Mouse (Mus musculus): ENCODE results near the gene Slc15a1. TPM values are rescaled to one million over a fixed set of nuclear protein-coding genes. Genes with fewer than 3 reads are reported as not detected.

Gene Slc15a1
- polyA plus RNA-seq, 1 experiment from 2014 or later = 0.13 TPM

DNA sequence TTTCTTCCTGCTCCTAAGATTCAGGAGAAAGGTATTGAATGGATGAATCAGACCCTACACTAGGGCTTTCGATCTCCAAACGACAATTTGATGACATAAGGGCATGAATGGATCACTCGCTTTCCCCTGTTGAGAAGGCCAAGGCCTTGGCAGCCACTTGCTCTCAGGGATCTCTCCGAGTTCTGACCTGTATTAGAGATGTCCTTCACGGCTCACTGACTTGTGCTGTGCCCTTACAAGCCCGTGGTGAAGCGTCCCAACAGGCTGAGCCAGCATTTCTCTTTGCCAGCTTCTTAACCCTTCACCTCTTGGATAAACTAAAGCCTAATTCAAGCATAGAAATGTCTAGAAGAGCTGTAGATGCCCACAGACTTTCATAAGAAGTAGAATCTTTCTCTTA lies 22.9 kb downstream of the Slc15a1 start:
- no peak overlapping the region for H3K9ac ChIP-seq (ENCODE audit: low read depth, low read length)
- H3K27me3 ChIP-seq (ENCODE audit: control insufficient read depth, insufficient read depth, low read depth, low read length) = 0 out of 2 replicates have a peak, but pooled peaks cover 2% of the 10 kb centered on the region
- no peaks in the 10 kb centered on the region for H3K4me1 ChIP-seq (ENCODE audit: control insufficient read depth, low read depth, low read length)
- H3K4me2 ChIP-seq (ENCODE audit: low read depth, low read length) = no peak overlapping the region
- 61% methylated on average over 7 of the region's 7 CpGs for WGBS (ENCODE audit: insufficient replicate concordance)
- ATAC-seq (ENCODE audit: low read depth) = no peak
- no peak overlapping the region for H3K4me3 ChIP-seq (ENCODE audit: low read depth, low read length)
- H3K27ac ChIP-seq (ENCODE audit: low read length) = no peak overlapping the region
- no peaks in the 10 kb centered on the region; the same call in 1 of the 2 replicates for H3K9me3 ChIP-seq (replicated peaks; ENCODE audit: control insufficient read depth, low read length)
- no peaks in the 10 kb centered on the region for H3K36me3 ChIP-seq (ENCODE audit: control insufficient read depth, insufficient read depth)

DNA sequence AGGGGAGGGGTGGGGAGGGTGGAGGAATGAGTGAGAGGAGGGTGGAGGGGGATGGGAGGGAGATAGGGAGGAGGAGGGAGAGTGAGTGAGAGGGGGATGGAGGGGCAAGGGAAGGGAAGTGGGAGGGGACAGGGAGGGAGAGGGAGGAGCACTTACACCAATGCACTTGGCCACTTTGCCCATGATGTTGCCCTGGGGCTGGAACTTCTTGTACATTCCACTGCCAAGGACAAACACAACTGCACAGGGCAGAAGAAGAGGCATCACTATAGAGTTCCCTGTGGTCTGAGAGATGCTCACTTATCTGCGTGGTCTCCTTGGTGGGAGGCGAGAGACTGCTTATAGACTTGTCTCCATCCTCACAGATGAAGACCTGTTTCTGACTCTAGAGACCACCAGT lies 23.5 kb downstream of the Slc15a1 start:
- Histone ChIP-seq H3K36me3 (ENCODE audit: control insufficient read depth, insufficient read depth) (no peaks in the 10 kb centered on the region), H3K4me2 (ENCODE audit: low read depth, low read length) (no peak overlapping the region), H3K27ac (ENCODE audit: low read length) (no peak overlapping the region), H3K4me3 (ENCODE audit: low read depth, low read length) (no peak overlapping the region), H3K27me3 (ENCODE audit: control insufficient read depth, insufficient read depth, low read depth, low read length) (0 out of 2 replicates have a peak, but pooled peaks cover 2% of the 10 kb centered on the region), H3K9ac (ENCODE audit: low read depth, low read length) (no peak overlapping the region), H3K4me1 (ENCODE audit: control insufficient read depth, low read depth, low read length) (no peaks in the 10 kb centered on the region), H3K9me3 (replicated peaks; ENCODE audit: control insufficient read depth, low read length) (no peaks in the 10 kb centered on the region; the same call in 1 of the 2 replicates)
- WGBS (ENCODE audit: insufficient replicate concordance) = 57% methylated on average over 2 of the region's 2 CpGs
- no peak for ATAC-seq (ENCODE audit: low read depth)

DNA sequence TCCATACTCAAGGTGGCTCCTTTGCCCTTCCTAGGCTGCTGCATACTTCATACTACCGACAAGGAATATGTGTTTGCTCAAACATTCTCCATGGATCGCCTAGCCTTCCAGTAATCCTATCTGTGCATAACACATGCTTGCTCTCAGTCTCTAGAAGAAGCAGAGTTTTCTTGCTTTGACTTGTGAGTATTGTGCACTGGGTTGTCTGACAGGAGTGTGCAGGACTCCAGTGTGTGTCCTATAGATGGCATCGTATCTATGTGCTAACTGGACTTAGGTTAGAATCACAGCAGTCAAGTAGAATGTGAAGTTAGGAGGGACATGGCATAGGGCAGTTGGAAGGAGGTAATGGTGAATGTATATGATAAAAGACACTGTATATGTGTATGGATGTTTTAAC lies 26.0 kb downstream of the Slc15a1 start:
- no peaks in the 10 kb centered on the region; the same call in 1 of the 2 replicates for H3K9me3 ChIP-seq (replicated peaks; ENCODE audit: control insufficient read depth, low read length)
- H3K4me1 ChIP-seq (ENCODE audit: control insufficient read depth, low read depth, low read length) = no peaks in the 10 kb centered on the region
- no peak overlapping the region for H3K9ac ChIP-seq (ENCODE audit: low read depth, low read length)
- H3K4me3 ChIP-seq (ENCODE audit: low read depth, low read length) = no peak overlapping the region
- ATAC-seq (ENCODE audit: low read depth) = no peak
- no peak overlapping the region for H3K27ac ChIP-seq (ENCODE audit: low read length)
- no peak overlapping the region for H3K4me2 ChIP-seq (ENCODE audit: low read depth, low read length)
- 65% methylated on average over 3 of the region's 3 CpGs for WGBS (ENCODE audit: insufficient replicate concordance)
- H3K36me3 ChIP-seq (ENCODE audit: control insufficient read depth, insufficient read depth) = no peaks in the 10 kb centered on the region
- H3K27me3 ChIP-seq (ENCODE audit: control insufficient read depth, insufficient read depth, low read depth, low read length) = 0 out of 2 replicates have a peak, but pooled peaks cover 2% of the 10 kb centered on the region

DNA sequence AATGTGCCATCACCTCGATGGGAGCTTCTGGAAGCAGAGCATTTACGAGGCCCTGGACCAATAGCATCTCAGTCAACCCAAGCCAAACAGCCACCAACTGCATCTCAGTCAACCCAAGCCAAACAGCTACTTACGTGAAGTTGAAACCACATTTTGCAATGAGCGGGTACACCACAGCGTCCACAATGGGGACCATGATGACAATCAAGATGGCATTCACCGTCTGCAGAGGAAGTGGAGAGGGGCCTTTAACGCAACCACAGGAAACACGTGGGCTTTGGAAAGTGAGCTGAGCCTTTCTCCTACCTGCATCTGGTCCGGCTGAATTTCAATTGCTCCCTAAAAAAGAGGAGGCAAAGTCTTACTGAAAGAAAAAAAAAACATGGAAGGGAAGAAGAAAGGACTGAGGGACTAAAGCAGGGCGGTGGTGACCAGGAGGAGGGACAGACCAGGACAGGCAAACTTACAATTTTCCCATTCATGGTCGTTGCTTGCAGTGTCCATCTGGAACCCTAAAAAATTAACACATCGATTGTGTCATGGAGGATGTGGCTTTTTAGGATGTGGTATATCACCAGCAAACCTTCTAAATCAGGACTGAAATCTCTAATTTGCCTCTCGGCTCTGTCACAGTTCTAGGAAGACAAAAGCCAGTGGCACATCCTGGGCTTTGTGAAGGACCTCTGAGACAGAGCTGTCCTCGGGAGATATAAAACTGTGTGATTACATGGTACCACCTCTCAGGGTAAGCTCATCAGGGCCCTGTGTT lies 26.9 kb downstream of the Slc15a1 start:
- Histone ChIP-seq H3K4me1 (ENCODE audit: control insufficient read depth, low read depth, low read length) (no peaks in the 10 kb centered on the region; the same call in 1 of the 2 replicates), H3K9me3 (replicated peaks; ENCODE audit: control insufficient read depth, low read length) (no peaks in the 10 kb centered on the region; the same call in 1 of the 2 replicates)

DNA sequence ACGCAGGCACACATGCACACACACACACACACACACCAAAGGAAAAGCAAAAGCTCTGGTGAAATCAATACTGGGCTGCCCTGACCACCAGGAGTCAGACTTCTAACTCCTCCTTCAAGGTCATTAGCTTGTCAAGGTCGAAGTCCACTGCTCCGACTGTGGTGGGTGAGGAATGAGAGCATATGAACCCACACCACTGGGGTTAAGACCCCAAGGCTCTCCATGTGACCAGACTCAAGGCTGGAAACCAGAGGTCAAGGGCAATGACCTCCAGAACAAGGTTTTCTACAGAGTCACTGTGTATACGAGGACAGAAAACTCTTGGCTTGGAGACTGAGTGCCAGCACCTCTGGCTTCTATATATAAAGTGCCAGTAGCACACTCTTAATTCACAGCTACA lies 31.2 kb downstream of the Slc15a1 start:
- no peaks in the 10 kb centered on the region; the same call in 1 of the 2 replicates for H3K4me1 ChIP-seq (ENCODE audit: control insufficient read depth, low read depth, low read length)
- H3K9ac ChIP-seq (ENCODE audit: low read depth, low read length) = no peak overlapping the region
- no peaks in the 10 kb centered on the region for H3K9me3 ChIP-seq (replicated peaks; ENCODE audit: control insufficient read depth, low read length)
- H3K27ac ChIP-seq (ENCODE audit: low read length) = no peak overlapping the region
- no peak for ATAC-seq (ENCODE audit: low read depth)
- H3K4me2 ChIP-seq (ENCODE audit: low read depth, low read length) = no peak overlapping the region
- H3K36me3 ChIP-seq (ENCODE audit: control insufficient read depth, insufficient read depth) = no peaks in the 10 kb centered on the region
- no peaks in the 10 kb centered on the region for H3K27me3 ChIP-seq (ENCODE audit: control insufficient read depth, insufficient read depth, low read depth, low read length)
- WGBS (ENCODE audit: insufficient replicate concordance) = 40% methylated on average over 4 of the region's 4 CpGs
- H3K4me3 ChIP-seq (ENCODE audit: low read depth, low read length) = no peak overlapping the region

More for the DNA sequence above, 26.9 kb downstream of the Slc15a1 start:
- no peaks in the 10 kb centered on the region for H3K36me3 ChIP-seq (ENCODE audit: control insufficient read depth, insufficient read depth)
- no peak overlapping the region for H3K27ac ChIP-seq (ENCODE audit: low read length)
- H3K9ac ChIP-seq (ENCODE audit: low read depth, low read length) = no peak overlapping the region
- no peak overlapping the region for H3K4me2 ChIP-seq (ENCODE audit: low read depth, low read length)
- H3K27me3 ChIP-seq (ENCODE audit: control insufficient read depth, insufficient read depth, low read depth, low read length) = 0 out of 2 replicates have a peak, but pooled peaks cover 2% of the 10 kb centered on the region
- ATAC-seq (ENCODE audit: low read depth) = no peak
- WGBS (ENCODE audit: insufficient replicate concordance) = 18% methylated on average over 14 of the region's 14 CpGs
- H3K4me3 ChIP-seq (ENCODE audit: low read depth, low read length) = no peak overlapping the region

DNA sequence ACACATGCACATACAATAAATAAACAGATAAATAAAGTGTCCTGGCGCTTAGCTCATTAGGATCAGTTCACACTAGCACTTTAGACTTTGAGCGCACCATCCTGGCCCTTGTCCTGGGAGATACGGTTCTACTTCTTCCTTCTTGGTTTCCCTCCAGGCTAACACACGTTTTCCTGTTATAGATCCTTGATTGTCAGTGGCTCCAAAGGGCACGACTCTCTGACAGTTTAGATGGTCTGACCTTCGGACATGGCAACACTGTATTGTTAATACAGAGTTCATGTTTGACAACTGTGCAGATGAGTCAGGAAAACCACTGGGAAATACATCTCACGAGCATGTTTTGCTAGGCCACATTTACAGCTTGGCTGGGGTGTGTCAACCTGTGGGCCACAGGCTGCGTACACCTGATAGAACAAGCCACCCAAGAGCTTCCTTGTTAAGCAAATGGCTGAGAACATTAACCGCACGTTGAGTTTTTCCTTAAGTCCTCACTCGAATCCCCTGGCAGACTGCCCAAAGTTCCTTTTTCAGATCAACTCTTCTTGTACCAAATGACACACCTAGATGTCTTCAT lies 33.4 kb downstream of the Slc15a1 start:
- no peak overlapping the region for H3K27ac ChIP-seq (ENCODE audit: low read length)
- H3K27me3 ChIP-seq (ENCODE audit: control insufficient read depth, insufficient read depth, low read depth, low read length) = no peaks in the 10 kb centered on the region
- no peaks in the 10 kb centered on the region for H3K36me3 ChIP-seq (ENCODE audit: control insufficient read depth, insufficient read depth)
- H3K9me3 ChIP-seq (replicated peaks; ENCODE audit: control insufficient read depth, low read length) = no peaks in the 10 kb centered on the region
- peak; percentile 68; the same call in 1 of the 2 replicates for ATAC-seq (ENCODE audit: low read depth)
- no peak overlapping the region for H3K9ac ChIP-seq (ENCODE audit: low read depth, low read length)
- 45% methylated on average over 11 of the region's 11 CpGs for WGBS (ENCODE audit: insufficient replicate concordance)
- H3K4me1 ChIP-seq (ENCODE audit: control insufficient read depth, low read depth, low read length) = no peaks in the 10 kb centered on the region; the same call in 1 of the 2 replicates
- no peak overlapping the region for H3K4me3 ChIP-seq (ENCODE audit: low read depth, low read length)
- H3K4me2 ChIP-seq (ENCODE audit: low read depth, low read length) = no peak overlapping the region

DNA sequence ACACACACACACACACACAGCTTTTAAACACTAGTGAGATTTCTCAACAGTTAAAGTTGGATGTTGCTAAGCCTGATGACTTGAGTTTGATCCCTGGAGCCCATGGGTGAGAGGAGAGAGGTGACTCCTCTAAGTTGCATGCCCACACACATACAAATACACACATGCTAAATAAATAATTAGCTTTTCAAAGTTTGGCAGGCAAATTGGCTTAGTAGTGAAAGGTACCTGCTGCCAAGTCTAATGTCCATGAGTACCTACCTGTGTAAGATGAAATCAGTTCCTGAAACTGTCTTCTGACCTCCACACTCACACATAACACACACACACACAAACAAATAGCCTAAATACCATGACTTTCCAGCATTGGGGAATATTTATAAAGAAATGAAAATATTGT lies 35.5 kb downstream of the Slc15a1 start:
- Histone ChIP-seq H3K4me1 (ENCODE audit: control insufficient read depth, low read depth, low read length) (no peaks in the 10 kb centered on the region; the same call in 1 of the 2 replicates), H3K27ac (ENCODE audit: low read length) (no peak overlapping the region), H3K4me2 (ENCODE audit: low read depth, low read length) (no peak overlapping the region), H3K9ac (ENCODE audit: low read depth, low read length) (no peak overlapping the region), H3K4me3 (ENCODE audit: low read depth, low read length) (no peak overlapping the region), H3K9me3 (replicated peaks; ENCODE audit: control insufficient read depth, low read length) (no peaks in the 10 kb centered on the region), H3K27me3 (ENCODE audit: control insufficient read depth, insufficient read depth, low read depth, low read length) (no peaks in the 10 kb centered on the region), H3K36me3 (ENCODE audit: control insufficient read depth, insufficient read depth) (no peaks in the 10 kb centered on the region)
- no peak for ATAC-seq (ENCODE audit: low read depth)

DNA sequence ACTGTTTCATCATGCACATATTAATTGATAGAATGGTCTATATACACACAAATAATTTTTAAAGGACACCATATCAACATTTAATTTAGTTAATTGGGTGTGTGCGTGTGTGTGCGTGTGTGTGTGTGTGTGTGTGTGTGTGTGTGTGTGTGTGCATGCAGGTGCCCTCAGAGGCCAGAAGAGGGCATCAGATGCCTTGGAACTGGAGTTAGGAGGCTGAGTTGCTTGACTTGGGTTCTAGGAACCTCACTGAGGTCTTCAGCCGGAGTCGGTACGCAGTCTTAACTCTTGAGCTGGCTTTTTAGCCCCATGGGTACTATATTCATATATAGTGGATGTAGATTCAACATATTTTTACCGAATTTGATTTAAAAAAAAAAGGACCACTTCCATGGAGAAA lies 37.4 kb downstream of the Slc15a1 start:
- no peaks in the 10 kb centered on the region for H3K9me3 ChIP-seq (replicated peaks; ENCODE audit: control insufficient read depth, low read length)
- no peaks in the 10 kb centered on the region for H3K4me1 ChIP-seq (ENCODE audit: control insufficient read depth, low read depth, low read length)
- ATAC-seq (ENCODE audit: low read depth) = no peak
- H3K27me3 ChIP-seq (ENCODE audit: control insufficient read depth, insufficient read depth, low read depth, low read length) = no peaks in the 10 kb centered on the region
- H3K36me3 ChIP-seq (ENCODE audit: control insufficient read depth, insufficient read depth) = no peaks in the 10 kb centered on the region
- no peak overlapping the region for H3K27ac ChIP-seq (ENCODE audit: low read length)
- no peak overlapping the region for H3K9ac ChIP-seq (ENCODE audit: low read depth, low read length)
- H3K4me2 ChIP-seq (ENCODE audit: low read depth, low read length) = no peak overlapping the region
- 81% methylated on average over 6 of the region's 6 CpGs for WGBS (ENCODE audit: insufficient replicate concordance)
- no peak overlapping the region for H3K4me3 ChIP-seq (ENCODE audit: low read depth, low read length)

DNA sequence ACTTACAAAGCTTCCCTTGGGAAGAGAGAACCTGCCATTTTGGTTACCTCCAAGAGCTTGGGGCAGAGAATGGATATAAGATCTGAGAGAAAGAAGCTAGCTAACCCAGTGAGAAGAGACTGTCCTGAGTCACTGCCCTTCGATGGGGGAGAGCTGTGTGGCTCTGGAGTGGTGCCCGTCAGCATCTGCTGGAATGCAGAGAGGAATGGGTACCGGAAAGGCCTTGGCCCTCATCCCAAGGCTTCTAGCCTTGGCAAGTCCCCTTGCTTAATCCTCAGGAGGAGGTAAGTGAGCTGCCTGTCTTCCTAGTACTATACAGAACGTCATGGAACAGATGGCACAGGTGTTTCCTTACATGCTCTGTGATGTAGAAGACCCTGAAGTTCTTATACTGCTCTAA lies 38.6 kb downstream of the Slc15a1 start:
- no peaks in the 10 kb centered on the region for H3K4me1 ChIP-seq (ENCODE audit: control insufficient read depth, low read depth, low read length)
- H3K27me3 ChIP-seq (ENCODE audit: control insufficient read depth, insufficient read depth, low read depth, low read length) = no peaks in the 10 kb centered on the region
- no peak overlapping the region for H3K4me2 ChIP-seq (ENCODE audit: low read depth, low read length)
- H3K27ac ChIP-seq (ENCODE audit: low read length) = no peak overlapping the region
- H3K9me3 ChIP-seq (replicated peaks; ENCODE audit: control insufficient read depth, low read length) = no peaks in the 10 kb centered on the region
- ATAC-seq (ENCODE audit: low read depth) = no peak
- H3K36me3 ChIP-seq (ENCODE audit: control insufficient read depth, insufficient read depth) = no peaks in the 10 kb centered on the region
- no peak overlapping the region for H3K9ac ChIP-seq (ENCODE audit: low read depth, low read length)
- WGBS (ENCODE audit: insufficient replicate concordance) = 63% methylated on average over 4 of the region's 4 CpGs
- no peak overlapping the region for H3K4me3 ChIP-seq (ENCODE audit: low read depth, low read length)

Measured in liver, embryonic 16.5 days (tissue).